Mouse (Mus musculus): Measurements from ENCODE around the gene Prpf38b. TPM values are rescaled to one million over a fixed set of nuclear protein-coding genes. Genes with fewer than 3 reads are reported as not detected.
A peak's percentile ranks its signal among the peaks of the same experiment; 100 is the strongest.

The Prpf38b gene
- polyA plus RNA-seq (2012; rRNA removed): 17.5 and 42.2 TPM in 2 replicates

DNA sequence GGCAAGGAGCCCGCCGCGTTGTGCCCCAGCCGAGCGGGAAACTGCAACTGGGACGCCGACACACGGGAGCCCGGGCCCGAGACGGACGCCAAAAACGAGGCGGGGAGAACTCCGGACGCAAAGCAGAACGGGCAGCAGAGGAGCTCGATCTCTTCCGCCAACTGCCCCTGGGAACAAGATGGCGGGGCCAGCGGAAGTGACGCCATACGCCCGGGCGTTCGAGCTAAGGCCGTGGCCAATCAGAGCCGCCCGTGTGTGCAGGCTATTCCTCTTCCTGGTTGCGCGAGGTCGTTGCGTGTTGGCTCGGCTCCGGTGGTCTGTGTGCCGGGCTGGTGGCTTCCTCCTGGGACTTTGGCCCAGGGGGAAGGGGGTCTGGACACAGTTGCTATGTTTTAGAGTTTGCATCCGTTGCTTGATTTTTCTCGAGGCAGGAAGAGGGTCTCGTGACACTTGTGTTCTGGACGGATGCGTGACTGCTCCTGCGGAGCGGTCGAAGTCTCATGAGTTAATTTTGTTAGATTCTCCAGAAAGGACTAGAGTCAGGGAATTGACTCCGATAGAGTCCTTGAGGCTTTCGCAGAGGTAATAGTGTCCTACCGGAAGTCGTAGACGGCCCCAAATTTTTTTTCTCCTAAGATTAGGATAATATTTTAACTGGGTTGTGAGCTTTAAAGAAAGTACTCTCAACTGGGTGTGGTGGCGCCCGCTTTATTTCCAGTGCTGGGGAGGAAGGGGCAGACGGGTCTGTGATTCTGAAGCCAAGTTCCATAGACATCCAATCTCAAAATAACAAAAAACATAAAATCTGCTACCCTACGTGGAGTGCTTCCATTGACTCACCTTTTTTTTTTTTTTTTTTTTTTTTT is at the start of gene Prpf38b:
TSS of gene Prpf38b (minus strand) at position 180 of the 866 bp plus-strand sequence.
- under 1% methylated on average over 53 of the region's 53 CpGs for WGBS
- peak; percentile 87 for DNase-seq (ENCODE audit: low read depth, low spot score)

DNA sequence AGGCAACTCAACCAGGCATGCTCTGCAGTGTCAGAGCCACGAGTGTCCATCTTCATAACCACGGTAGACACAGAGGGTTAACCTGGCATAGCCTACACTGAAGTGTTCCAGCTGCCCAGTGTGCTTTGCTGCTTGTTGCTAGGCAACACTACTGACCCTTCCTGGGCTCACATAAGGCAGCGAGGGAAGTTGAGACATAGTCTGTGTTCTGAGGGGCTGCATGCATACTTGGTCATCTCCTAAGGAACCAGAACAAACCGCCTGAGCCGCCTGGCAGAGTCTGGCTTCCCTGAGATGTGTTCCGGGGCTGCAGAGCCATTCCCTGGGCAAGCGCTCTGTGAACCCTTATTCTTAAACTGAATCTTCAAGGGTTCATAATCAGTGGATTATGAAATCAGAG is 49.7 kb upstream of the Prpf38b start:
- WGBS: 64% methylated on average over 7 of the region's 7 CpGs
- no peak for DNase-seq (ENCODE audit: low read depth, low spot score)

DNA sequence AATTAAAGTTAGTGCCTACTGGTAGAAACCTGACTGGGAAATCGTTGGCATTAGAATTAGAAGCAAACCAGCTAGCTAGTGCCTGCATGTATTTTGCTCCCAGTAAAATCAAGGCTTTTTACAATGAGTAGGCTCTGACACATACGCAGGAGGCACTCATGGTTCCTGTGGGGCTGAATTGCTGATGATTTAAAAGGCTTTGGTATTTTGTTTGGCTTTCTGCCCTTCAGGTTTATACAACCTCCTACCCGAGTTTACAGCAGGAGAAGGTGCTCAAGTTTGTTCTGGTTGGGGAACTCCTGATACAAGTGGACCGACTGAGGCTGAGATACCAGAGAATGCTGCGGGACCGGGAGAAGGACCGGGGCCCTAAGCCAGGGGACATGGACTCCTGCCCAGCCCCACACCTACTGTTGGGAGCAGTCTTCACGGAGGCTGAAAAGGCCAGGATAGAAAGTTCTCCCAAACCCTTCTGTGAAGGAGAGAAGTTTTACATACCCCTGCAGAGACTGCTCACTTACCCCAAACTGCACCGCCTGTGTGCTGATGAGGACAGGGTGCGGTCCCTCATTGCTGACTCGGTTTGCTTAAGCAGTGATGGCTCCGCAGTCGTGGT is 48.3 kb upstream of the Prpf38b start:
- peak; percentile 10 for DNase-seq (ENCODE audit: low read depth, low spot score)
- WGBS: 35% methylated on average over 13 of the region's 13 CpGs

DNA sequence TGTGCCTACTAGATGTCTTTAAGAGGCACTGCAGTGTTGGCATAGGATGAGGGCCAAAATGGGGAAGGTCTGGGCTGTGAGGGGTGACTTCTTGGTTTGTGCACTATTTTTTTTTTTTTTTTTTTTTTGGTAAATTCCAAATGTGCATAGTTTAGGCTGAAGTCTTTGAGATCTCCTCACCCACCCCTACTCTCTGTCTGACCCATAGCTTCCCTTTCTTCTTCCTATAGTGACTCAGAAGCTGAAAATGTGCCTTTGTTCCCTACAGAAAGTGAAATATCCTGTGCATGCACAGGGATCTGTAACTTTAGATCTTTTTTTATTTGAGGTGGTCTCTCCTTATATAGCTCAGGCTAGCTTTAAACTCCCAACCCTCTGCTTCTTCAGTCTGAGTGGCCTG is 46.4 kb upstream of the Prpf38b start:
- no peak for DNase-seq (ENCODE audit: low read depth, low spot score)

GRCm38 (mm10) chr3:108940996-108941395 is 29.5 kb upstream of the Prpf38b start:
- WGBS: 86% methylated on average over 10 of the region's 10 CpGs
- no peak for DNase-seq (ENCODE audit: low read depth, low spot score)

GRCm38 (mm10) chr3:108940001-108940633 is 28.6 kb upstream of the Prpf38b start, which contains the start of gene Gm9857:
TSS of gene Gm9857 (minus strand) at chr3:108940445.
- DNase-seq (ENCODE audit: low read depth, low spot score): no peak
- 43% methylated on average over 59 of the region's 59 CpGs for WGBS

DNA sequence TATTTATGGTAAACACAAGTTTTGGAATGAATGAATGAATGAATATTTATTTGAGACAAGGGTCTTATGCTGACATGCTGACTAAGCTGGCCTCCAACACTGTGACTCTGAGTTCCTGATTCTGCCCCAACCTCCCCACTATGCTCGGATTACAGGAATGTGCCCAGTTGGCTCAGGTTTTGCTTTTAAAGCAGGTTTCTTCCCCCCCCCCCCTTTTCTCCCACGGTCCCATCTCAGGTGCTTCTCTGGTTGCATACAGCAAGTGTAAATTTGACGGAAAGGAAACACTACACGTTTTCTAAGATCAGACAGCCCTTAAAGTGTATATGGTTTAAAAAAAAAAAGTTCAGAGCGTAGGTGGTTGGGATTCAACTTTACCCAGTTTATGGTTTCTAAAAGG is 28.0 kb upstream of the Prpf38b start, which contains the start of gene Henmt1:
TSS of gene Henmt1 (plus strand) at position 301 of the 400 bp plus-strand sequence.
- DNase-seq (ENCODE audit: low read depth, low spot score): no peak
- WGBS: 86% methylated on average over 5 of the region's 5 CpGs

DNA sequence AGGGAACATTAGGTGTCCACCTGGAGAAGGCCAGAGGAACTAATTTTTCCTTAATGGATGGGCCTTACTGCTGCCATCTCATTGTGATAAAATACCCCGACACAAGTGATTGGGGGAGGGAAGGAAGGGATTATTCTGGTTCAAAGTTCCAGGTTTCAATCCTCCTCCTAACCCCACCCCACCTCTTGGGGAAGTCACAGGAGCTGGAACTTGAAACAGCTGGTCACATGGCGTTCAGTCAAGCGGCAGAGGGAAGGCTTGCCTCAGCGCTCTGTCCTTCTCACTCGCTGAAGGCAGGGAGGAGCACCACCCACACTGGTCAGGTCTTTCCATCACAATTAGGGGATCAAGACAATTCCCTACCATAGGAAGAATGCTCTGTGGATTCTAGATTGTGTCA is 27.2 kb upstream of the Prpf38b start:
- WGBS: 94% methylated on average over 5 of the region's 5 CpGs
- DNase-seq (ENCODE audit: low read depth, low spot score): no peak

DNA sequence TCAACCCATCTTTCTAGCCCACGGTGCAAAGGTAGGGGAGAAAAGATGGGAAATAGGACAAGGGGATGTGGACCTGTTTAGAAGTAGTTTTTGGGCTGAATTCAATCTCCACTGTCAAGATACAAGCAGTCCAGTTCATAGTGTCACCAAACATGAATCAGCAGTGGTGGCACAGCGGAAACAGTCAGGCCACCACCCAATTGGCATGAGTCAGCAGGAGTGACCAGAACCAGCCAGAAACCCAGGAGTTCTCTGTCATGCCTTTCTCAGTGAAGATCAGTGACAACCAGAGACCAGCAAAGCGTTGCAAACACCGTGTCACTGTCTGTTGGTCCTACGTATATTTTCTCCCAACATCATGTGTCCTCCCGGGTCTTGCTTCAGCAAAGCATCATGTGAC is 22.0 kb upstream of the Prpf38b start:
- no peak for DNase-seq (ENCODE audit: low read depth, low spot score)

GRCm38 (mm10) chr3:108926308-108926707 is 14.8 kb upstream of the Prpf38b start:
- DNase-seq (ENCODE audit: low read depth, low spot score): no peak
- 83% methylated on average over 1 of the region's 1 CpGs for WGBS

More for the DNA sequence above, 22.0 kb upstream of the Prpf38b start:
- 93% methylated on average over 6 of the region's 6 CpGs for WGBS

- WGBS: 44% methylated on average over 4 of the region's 4 CpGs
- DNase-seq (ENCODE audit: low read depth, low spot score): no peak
Observed at GRCm38 (mm10) chr3:108925677-108926076, 14.2 kb upstream of the Prpf38b start.

DNA sequence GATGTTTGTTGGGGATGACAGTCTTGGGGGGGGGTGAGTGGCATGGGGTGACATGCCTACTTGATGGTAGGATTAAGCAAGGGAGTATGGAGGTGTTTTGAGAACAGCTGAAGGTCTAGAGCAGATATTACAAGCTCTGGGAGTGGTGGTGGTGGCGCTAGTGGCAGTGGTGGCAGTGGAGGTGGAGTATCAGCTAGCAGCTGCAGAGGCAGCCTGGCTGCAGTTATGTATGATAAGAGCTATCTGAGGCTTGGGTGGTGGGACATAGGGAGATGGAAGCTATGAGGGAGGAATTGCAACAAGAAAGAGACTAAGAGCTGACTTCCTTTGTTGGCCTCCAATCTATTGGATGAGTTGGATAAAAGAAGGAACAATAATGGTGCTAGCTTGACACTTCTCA is 10.3 kb upstream of the Prpf38b start:
- DNase-seq (ENCODE audit: low read depth, low spot score): no peak
- 95% methylated on average over 1 of the region's 1 CpGs for WGBS

DNA sequence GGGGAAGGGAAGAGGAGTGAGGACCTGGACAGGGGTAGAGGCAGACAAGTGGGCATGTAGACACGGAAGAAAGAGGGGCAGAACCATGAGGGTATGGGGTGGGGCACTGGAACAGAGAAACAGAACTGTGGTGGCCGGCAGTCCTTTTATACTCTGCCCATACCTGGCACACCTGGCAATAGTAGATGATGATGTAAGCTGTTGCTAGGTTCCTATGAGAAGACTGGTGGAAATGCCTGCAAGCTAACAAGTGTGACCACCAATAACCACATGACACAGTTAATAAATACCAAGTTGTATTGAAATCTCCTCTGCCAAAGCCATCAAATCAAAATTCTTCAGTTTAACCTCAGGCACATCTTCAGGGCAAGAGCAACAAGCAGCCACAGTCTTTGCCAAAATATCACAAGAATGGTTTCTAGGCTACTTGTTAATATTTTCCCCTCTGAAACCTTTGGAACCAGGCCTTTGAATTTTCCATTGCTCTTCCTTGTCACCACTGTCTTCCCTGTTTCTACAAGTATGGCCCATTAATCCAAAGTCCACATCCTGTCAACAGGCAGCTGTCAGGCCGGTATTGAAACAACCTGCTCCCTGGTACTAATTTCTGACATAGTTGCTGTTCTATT is 9.0 kb upstream of the Prpf38b start:
- 54% methylated on average over 3 of the region's 3 CpGs for WGBS

GRCm38 (mm10) chr3:108918852-108919251 is 7.3 kb upstream of the Prpf38b start:
- 30% methylated on average over 1 of the region's 1 CpGs for WGBS
- no peak for DNase-seq (ENCODE audit: low read depth, low spot score)

More for the DNA sequence above, 9.0 kb upstream of the Prpf38b start:
- no peak for DNase-seq (ENCODE audit: low read depth, low spot score)

DNA sequence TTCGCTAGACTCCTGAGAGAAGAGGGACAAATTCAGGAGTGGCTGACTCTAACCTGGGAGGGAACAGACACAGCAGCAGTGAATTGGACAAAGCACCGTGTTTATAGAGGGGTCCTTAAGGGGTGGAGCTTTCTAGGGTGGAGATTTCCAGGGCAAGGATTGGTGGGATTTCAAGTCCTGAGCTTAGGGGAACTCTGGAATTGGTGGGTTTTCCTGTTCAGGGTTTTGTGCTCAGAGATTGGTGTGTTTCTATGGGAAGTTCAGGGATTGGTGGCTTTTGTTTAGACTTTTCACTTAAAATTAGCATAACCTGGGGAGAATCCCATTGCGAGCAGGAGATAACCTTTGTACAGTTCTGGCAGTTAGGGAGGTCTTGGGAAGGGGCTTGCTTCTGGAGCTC is 6.5 kb upstream of the Prpf38b start:
- DNase-seq (ENCODE audit: low read depth, low spot score): no peak
- WGBS: 63% methylated on average over 3 of the region's 3 CpGs

- WGBS: 53% methylated on average over 4 of the region's 4 CpGs
- DNase-seq (ENCODE audit: low read depth, low spot score): no peak
Observed at GRCm38 (mm10) chr3:108916857-108917256, 5.3 kb upstream of the Prpf38b start.

- whole genome bisulfite sequencing: 88% methylated on average over 1 of the region's 1 CpGs
- DNase-seq (ENCODE audit: low read depth, low spot score): no peak
Observed at GRCm38 (mm10) chr3:108915999-108916398, 4.5 kb upstream of the Prpf38b start.

DNA sequence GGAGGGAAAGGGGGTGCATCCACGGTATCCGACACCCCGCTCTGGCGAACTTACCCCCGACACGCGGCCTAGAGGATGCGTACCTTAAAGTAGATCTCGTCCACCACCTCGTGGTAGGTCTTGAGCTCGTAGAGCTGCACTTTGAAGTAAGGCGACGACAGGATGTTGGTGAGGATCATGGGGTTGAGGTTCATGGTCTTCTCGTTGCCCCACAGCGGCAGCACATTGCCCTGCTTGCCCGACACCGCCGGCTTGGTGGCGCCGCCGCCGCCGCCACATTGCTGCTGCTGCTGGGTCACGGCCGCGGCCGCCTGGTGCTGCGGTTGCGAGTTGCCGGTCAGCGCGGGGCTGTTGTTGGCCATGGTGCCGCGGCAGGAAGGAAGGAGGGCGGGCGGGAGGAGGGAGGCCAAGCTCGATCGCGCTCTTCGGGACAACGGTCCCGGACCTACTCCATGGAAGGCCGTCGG is 413 bp downstream of the Prpf38b start:
- no peak for DNase-seq (ENCODE audit: low read depth, low spot score)
- under 1% methylated on average over 42 of the region's 44 CpGs for WGBS

DNA sequence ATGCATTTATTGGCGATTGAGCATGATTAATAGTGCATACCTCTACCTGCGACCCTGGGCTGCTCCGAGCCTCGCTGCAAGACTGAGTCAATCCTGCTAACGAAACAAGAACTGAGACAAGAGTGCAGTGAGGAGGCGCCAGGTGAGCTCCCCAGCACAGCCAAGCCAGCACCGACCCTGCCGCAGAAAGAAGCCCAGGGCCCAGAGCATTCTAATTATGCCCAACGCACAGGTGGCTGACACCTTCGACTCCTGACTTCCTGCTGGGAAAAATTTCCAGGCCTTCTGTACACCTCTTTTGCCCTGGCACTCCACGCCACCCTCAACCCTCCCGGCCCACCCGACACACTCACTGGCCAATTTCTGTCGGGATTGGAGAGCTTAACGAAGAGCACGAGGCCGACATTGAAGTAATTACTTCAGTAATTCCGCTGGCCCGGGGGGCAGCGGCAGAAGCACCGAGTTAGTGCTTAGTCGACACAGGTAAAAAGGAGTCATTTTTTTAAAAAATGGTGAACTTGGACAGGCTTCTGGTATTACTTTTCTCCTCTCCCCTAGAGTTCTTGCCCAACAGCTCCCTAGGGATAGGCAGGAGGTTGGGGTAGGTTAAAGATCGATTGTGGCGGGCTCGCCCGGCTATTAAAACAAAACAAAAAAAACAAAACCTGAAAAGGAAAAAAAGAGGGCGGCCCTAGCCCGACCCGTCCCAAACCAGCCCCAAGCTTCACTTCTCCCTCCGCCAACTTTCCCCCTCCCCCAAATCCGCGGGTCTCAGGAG is 1.0 kb downstream of the Prpf38b start:
- under 1% methylated on average over 32 of the region's 32 CpGs for WGBS
- DNase-seq (ENCODE audit: low read depth, low spot score): no peak

All from large intestine, adult 2 months (tissue).